Mouse (Mus musculus): ENCODE data around the gene Adarb1.

DNA sequence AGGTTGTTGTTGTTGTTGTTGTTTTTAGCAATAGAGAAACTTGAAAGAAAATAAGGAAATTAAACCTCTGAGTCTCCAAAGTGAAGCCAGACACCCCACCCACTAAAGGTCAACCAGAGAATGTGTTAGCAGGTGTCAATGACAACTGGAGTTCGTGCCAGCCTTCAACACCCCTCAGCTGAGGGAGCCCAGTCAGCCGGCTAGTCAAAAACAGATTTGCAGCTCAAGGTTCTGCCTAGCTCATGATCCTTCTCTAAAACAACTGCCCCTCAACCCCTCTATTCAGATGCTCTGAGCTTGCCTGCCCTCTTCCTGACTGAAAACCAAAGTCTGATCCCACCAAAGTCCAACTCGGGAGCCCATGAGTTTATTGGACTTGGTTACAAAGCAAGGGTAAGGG, 23.7 kb upstream of the Adarb1 start:
- TF ChIP-seq POLR2A (IDR thresholded peaks at IDR 0.05; ENCODE audit: borderline replicate concordance, extremely low read depth, insufficient read depth, insufficient read length, poor library complexity, severe bottlenecking): no peak
- no peak for TF ChIP-seq CTCF (IDR thresholded peaks at IDR 0.05; ENCODE audit: borderline replicate concordance, extremely low read depth, insufficient read depth, insufficient read length)

All from brain, embryonic 14.5 days (tissue).